Mouse (Mus musculus) layer of hippocampus, adult 8-10 months (tissue): ENCODE data around the gene Ldlrap1. TPM values are rescaled to one million over a fixed set of nuclear protein-coding genes. Genes with fewer than 3 reads are reported as not detected.
A peak's percentile ranks its signal among the peaks of the same experiment; 100 is the strongest.

Experiments used
- DNase-seq, 2 experiments: peaks; one replicate each; pipeline ENCODE4 v3.0.0; 2022; ENCODE audit warnings: low spot score in 2 of 2
- total RNA-seq, 4 experiments: library from RNA; stranded (reverse); gene quantifications; 2 replicates each; pipeline ENCODE4 v1.2.4; 2022

Ldlrap1 gene
- total RNA-seq, 4 experiments from 2014 or later = 1.9 to 4.8 (median 3.0) TPM

DNA sequence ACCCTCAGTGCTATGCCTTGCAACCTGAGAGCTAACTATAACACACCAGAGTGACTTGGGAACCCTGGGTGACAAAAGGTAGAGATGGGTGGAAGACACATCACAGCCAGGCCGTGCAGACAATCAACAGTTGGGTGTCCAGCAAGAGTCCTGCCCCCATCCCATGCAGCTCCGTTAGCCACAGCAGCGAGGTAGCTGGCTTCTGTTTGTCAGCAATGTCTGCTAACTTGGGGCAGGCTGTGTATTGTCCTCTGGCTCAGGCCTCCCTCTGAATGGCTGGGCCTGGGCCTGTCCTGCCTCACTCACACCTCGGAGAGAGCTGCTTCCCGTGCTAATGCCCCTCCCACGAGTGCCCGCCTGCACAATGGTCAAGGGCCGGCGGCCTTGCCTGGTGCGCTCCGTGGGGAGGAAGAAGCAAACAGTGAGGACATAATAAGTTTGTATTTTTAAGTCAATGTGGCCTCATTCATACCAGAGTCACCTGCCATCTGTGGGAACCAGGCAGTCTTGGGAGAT lies 14.9 kb downstream of the Ldlrap1 start:
- no peak for DNase-seq

DNA sequence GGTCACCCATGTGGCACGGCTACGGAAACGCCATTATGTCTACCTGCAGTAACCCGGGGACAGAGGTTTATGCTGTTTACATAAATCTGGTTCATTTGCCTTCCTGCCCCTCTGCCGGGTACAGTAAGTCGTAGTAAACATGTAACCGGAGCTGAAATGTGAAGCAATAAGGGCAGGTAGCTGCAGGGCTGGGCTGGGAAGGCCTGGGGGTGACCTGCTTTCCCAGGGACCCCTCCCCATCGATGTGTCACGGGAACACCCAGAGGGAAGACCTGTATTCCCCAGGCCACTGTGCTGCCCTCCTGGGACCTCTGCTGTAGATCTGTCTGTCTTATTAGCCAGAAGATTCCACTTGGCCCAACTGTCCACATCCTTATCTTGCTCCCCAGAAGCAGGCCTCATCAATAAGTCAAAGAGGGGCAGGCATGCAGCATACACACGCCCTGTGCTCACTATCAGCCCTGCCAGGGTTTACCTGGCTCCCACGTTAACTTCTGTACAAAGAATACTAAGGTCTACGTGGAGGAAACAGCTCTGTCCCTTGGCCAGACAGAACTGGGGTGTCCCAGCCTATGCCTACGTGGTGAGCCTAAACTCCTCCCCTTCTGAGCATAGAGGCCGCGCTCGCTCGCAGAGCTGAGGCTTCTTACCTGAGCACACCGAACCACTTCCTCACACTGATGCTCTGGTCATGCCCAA lies 16.0 kb downstream of the Ldlrap1 start:
- no peak for DNase-seq

DNA sequence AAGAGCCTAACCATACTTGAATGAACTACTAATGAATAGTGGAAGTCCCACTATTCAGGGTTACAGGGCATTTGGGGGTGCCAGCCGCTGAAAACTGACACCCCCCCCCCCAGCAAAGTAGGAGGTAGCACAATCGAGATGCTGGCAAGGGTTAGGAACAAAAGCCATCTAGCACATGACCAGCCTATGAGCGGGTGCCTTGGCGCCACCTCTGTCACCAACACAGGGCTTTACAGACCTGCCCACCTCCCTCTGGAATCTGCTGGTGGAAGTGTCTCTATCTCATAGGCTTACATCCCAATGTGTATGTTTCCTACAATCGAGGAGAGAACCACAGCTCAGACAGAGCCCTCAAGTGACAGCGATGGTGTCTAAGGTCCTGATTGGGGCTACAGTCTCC lies 17.0 kb downstream of the Ldlrap1 start:
- no peak for DNase-seq

DNA sequence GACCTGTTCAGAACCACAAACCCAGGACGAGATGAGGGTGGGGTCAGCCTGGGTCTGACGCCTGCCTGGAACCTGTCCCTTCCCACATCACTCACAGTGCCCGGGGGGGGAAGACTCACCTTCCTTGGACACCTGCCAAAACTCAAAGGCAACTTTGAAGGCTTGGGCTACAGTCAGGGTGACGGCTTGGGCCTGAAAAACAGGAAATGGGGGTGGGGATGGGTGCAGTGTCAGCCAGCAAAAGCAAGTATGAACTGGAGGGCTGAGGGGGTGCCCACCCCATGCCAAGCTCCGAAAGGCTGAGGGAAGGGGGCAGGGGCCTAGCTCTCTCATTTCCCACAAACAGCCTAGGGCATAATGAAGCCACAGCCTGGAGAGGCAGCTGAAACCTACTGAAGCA lies 17.6 kb downstream of the Ldlrap1 start:
- no peak for DNase-seq

DNA sequence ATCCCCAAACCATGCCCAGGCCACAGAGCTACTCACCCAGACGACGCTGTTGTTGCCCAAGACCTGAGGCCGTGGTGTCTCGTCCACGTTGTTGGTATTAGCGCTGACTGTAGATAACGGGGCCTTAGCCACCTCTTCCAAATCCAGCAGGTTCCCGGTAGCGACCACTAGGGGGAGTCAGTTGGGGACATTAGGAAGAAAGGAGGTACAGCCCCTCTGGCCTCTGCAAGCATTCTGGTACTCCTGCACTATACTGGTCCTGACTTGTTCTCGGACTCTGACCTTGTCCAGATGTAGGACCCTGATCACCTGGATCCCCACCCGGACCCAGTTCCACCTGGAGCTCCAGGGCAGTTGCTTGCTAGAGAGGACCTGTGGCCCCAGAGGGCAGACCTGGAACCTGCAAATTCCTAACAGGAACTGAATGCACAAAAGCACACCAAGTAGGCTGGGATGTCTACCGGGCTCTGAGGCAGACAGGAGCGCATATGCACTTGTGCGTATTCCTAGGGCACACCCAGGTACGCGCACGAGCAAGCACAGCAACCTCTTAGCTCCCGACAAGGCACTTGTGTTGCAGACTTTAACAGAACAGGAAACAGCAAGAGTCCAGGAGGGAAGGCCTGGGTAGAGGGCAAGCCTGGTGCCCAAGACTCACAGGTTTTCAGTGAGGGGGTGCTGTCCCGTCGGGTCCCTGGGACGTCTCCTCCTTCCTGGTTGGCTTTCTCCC lies 18.4 kb downstream of the Ldlrap1 start:
- no peak for DNase-seq

DNA sequence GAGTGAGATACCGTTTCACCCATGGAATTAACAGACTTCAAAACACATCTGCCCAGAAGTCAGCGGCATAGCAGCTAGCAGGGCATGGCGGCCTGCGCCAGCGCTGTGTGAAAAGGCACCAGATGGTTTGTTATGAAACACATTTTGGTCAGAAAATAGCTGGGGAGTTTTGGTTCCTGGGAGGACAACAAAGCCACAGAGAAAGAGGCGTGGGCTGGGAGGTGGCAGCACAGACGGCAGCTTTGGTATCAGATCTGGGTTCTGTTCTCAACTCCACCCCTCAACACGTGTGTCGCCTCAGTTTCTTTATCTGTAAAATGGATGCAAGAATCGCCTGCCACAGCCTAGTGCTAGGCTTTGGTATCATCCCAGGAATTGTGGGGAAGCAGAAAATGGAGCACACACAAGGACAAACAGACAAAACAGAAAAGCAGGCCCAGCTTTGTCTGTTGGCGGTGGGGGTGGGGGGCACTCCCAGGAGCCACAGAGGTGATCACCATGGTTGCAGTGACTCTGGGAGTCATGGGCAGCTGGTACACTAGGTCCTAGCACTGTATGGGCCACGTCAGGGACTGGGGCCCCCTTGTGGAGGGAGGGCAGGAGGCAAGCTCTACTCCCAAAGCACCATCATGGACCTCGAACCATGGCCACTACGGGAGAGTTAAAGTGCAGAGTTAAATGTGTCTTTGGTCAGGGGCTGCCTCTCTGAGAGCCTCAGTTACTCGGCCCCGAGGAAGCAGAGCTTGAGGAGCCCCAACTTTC lies 21.7 kb downstream of the Ldlrap1 start:
- peak; percentile 77 to 81 for DNase-seq

DNA sequence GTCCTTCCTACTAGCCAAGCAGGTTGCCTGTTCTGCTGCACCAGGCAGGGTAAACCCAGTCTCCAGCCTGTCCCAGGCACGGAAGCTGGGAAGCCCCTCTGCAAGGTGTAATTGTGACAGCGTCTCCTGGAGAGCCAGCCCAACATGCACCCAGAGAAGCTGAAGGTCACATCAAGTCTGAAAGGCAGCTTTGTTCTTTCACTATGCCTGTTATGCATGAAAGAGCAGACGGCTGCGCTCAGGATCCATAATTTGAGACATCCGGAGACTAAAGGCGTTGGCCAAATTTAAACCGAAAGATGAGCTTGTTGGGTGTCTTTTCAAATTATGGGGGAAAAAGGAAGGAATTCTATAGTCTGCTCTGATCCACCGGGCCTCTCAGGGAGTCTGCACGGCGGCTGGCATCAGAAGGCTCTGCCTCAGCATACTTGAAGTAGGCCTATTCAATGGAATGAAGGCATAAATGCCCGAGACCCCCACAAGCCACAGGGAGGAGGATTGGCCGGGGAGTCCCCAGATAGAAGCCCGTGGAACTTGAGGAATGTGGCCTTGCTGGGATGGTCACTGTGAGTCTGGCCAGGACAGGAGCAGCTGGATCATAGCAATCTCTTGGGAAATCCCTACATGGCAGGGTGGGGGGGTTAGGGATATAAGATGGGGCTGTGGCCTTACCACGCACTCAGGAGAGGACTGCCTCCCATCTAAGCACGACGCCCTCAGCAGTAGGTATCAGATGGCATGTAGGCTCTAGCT lies 23.8 kb downstream of the Ldlrap1 start:
- DNase-seq = no peak

DNA sequence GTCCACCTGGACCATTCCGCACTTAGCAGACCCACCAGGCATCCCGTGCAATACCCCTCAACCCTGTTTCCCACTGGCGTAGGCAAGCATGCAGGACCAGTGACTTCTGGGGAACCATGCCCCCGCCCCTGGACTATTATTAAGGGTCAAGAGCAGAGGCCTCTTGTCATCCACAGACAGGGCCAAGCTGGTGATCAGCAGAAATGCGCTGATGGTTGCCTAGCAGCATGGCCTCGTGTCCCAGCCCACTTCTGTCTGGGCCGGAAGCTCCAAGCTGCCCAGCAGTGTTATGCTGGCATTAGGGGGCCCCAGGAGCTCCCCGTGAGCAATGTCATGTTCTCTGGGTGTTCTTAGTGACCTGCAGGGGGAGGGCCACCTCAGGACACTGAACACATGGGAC lies 25.9 kb downstream of the Ldlrap1 start:
- DNase-seq = no peak

DNA sequence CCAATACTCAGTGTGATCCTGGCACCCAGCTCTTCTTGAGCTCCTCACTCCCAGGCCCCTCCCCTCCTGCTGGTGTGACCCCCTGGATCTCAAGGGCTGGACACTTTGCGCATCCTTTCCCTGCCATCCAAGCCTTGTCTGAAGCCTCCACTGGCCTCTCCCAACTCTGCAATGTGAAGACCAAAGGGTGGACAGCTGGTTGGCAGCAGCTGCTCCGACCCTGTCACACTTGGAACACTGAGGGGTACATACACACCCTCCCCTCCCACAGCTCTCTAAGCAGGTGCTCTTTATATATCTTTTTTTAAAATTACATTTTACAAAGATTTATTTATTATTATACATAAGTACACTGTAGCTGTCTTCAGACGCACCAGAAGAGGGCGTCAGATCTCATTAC lies 27.6 kb downstream of the Ldlrap1 start:
- DNase-seq = no peak

DNA sequence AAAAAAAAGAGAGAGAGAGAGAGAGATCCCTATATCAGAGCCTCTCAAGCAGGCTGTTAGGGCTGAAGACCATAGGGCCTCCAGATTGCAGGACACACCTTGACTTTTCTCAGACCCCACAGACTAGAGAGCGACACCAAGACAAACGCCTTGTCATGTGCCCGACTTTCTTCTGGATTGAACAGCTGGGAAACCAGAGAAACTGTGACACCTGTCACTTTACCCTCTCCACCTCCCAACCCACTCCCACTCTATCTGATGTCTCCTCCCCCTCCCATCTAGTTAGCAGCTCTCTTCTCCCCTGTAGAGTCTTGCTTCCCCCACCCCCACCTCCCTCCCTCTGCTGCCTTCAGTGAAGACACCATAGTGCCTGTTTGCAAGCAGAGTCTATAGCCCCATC lies 28.3 kb downstream of the Ldlrap1 start:
- DNase-seq = no peak

DNA sequence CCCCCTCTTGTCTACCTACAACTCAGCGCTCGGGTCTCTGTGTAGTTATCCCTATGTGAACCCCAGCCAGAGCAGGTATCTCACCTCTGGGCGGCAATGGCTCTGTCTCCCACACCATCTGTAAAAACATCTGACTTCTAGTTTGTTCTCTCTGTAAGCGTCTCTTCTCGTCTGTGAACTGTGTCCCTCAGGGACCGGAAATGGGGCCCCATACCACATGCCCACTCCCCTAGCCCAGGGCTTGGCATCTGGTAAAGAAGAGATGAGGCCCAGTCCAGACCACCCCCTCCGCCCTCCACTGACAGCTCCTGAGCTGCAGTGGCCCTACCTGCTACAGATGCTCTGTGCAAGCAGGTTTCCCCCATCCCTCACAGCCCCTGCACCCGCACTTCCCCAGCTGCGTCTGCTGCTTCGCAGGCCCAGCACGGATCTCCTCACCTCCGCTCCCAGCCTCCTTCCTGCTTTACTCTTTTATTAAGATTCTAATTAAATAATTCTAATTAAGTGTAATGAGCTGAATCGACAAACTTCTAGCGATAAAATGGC lies 30.4 kb downstream of the Ldlrap1 start:
- DNase-seq = no peak

DNA sequence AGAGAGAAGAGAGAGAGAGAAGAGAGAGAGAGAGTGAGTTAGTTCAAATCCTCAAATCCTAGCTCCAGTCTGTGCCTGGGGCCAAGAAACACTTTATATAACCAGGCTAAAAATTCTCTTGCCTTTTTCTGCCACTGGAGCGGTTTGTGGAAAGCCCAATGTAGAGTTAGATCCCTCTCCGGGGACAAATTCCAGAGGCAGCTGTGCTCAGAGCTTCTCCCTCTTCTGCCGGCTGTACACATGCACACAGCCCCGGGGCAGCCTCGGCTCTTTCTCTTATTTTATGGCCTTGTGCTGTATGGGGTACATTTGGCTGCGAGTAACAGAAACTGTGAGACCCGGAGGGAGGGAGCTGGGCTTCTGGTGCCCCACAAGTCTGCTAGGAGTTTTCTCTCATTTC lies 31.7 kb downstream of the Ldlrap1 start:
- DNase-seq = no peak

DNA sequence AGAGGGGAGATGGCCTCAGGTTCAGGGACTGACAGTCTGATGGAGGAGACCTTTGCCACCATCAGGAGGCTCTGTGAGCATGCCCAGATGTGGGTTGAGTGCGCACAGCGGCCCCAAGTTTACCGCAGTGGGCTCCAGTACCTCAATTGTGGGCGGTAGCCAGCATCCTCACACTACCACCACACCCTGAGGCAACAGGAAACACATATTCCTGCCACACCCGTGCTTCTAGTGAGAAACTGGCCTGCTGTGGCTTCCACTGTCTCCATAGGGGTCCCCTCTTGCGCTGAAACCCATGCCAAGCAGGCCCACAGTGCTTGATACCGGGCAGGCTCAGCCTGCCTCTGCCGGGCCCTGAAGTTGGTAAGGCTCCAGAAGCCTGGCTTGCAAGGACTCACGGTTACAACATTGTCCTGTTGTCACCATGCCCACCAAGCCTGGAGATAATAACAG lies 33.2 kb downstream of the Ldlrap1 start:
- DNase-seq = no peak

DNA sequence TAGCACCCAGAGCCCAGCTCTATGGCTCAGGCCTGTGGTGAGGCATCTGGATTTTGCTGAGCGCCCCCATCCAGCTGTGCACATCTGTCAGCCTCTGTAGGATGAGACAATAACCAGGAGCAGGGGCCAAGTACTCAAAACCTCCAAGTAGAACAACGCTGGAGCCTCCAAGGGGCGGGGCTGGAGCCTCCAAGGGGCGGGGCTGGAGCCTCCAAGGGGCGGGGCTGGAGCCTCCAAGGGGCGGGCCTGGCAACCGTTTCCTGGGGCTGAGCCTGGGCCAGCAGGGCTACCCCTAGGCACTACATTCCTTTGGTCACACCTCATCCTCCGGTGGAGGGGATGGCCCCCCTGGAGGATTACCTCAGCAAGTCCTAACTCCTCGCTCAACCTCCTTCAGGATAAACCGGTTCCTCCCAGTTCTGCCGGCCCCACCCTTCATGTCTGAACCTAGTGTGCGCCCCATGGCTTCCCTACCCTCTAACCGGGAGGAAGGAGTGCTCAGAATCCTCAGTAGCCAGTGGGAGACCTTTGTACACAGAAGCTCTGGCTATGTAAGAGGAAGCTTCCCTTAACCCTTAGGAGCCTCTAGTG lies 33.7 kb downstream of the Ldlrap1 start:
- DNase-seq = no peak

DNA sequence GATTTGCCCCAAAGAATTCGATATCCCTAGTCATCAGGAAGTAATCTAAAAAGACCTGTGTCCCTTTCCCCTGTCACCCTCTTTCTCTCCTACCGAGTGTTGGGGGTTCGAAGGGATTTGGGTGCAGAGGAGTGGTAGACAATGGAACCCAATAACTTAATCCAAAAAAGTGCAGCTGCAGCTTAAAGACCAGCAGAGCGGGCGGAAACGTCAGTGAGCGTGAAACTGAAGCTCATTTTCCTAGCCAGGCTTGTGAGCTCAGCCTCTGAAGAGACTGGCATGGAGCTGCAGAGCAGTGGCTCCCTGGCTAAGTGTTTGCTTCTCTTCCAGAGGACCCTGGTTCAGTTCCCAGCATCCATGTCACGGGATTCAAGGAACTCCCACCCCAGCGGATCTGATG lies 34.5 kb downstream of the Ldlrap1 start:
- no peak for DNase-seq

DNA sequence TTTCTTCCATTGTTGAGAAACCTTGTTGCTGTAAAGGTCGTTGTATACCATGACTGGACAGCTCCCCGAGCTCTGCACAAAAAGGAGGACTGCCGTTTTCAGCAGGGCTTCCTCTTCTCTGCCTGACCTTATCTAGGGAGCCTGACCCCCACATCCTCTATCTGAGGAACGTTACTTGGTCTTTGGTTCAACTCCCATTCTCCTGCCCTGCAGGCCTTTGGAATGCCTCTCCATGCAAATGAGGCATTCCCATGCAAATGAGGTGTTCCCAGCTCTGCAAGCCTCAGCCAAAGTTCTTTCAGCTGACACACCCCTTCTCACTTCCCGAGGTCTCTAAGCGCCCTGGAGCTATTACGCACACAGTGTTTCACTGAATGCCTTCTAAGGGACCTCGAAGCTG lies 37.7 kb downstream of the Ldlrap1 start:
- no peak for DNase-seq

DNA sequence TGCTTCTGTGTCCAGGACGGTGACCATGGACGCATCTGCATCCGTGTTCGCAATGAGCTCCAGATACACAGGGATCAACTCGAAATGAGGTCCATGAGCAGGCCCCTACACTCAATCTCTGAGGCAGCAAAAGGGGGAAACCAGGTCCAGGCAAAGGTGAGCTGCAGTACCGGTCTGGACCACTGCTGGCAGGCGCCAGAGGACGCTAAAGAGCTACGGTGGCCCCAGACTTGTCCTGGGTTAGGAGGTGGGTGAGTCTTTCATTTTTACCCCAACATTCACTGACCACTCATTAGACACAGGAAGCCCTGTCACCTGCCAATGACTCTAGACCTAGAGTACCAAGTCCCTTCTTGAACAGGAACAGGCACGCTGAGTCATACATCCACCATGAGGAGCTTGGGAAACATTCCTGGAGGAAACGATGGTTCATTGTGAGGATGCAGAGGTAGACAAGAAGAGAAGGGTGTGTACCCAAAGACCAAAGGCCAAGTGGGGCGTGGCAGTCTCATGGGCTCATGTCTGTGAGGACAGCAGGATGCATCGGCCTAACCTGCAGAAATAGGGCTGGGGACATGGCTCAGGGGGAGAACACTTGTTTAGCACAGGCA lies 42.0 kb downstream of the Ldlrap1 start:
- no peak for DNase-seq

DNA sequence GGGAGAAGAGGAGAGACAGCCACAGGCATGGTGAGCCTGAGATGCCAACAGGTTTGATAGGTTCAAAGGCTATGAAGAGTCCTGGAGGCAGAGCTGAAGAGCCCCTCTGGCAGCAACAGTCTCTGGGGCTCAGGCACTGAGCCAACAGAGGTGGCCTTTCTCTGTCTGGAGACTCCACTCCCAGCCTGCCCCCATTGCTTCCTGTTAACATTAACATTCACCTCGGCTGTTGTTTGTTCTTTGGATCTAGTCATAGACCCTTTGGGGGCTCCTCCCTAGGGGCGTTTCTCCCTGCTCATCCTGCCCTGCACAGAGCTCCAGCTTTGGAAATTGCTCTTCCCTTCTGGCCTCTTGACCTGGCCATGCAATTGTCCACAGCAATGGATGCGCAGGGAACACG lies 42.9 kb downstream of the Ldlrap1 start:
- no peak for DNase-seq

DNA sequence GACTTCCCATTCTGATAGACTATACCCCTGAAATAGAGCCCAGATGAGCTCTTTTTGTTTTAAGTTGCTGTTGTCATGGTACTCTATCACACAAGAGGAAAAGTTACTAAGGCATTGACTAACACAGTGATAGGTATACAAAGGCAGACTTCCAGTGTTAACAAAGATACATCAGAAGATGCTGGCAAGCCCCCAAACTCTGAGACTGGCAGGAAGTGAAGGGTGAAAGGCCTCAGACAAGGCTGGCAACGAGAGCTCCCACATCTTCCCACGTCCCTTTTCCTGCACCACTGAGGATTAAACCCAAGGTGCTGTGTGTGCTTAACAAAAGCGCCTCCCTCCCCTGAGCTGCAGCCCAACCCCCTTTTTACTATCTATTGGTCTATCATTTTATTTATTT lies 44.6 kb downstream of the Ldlrap1 start:
- DNase-seq = no peak

DNA sequence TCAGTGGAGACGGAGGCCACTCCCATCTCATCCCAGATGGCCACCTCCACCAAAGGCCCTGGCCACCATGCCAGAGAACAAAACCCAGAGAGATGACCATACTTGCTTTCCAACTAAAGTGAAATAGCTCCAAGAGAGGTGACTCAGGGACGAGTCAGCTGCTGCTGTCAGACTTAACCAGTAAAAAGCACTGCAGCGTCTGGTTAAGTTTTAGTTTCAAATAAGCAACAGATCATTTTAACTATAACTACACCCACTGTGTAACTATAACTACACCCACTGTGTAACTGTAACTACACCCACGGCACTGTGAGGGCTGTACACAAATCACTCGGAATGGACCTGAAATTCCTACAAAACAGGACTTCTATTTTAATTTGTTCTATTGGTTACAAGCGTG lies 46.7 kb downstream of the Ldlrap1 start:
- no peak for DNase-seq
